Mouse (Mus musculus) kidney, adult 18-20 months (tissue): ENCODE results near the gene Serpind1.

ENCODE experiments used
- DNase-seq: peaks from one replicate; pipeline ENCODE4 v3.0.0; 2021

The Serpind1 gene

GRCm38 (mm10) chr16:17356031-17356430 is 24.9 kb downstream of the Serpind1 start:
- no peak for DNase-seq

GRCm38 (mm10) chr16:17358787-17359186 is 27.6 kb downstream of the Serpind1 start:
- no peak for DNase-seq

- no peak for DNase-seq
Observed at GRCm38 (mm10) chr16:17382306-17382705, 51.1 kb downstream of the Serpind1 start.

GRCm38 (mm10) chr16:17383594-17384326 is 52.6 kb downstream of the Serpind1 start:
- no peak for DNase-seq

- DNase-seq, result peak; percentile 18
Observed at GRCm38 (mm10) chr16:17392784-17393183, 61.6 kb downstream of the Serpind1 start.
